ENCODE assay signal across 17 mouse cellular contexts in the genomic region with DNA sequence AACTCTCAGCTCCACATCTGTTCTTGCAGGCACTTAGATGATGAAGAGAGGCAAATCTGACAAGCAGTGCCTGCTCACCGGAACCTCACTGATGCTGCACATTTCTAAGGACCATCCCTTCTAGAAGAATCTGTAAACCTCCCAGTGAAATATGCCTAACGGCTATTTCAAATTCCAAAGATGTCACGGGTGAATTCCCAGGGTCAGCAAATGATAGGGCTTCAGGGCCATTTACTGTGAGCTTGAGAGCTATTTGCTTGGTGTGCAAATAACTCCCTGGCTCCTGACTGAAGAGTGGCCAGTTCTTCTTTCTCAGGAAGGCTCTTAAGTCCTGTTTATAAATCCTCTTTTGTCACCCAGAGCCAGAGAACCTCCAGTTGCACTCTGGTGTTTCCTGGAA.
A peak's percentile ranks its signal among the peaks of the same experiment; 100 is the strongest.
DNase-seq lines count a peak whose midpoint lies in the region; ATAC-seq and TF ChIP-seq lines count a peak whose summit lies in the region.
"Had no signal": no experiment of that assay in that cellular context is flagged by ENCODE, and none has a peak within 500 bp of the region (broad histone marks: within the 10 kb centered on the region; RNA-seq: fewer than 3 reads in every experiment).

No protein-coding gene starts in this region.

- no peaks in the 10 kb centered on the region for H3K9me3 ChIP-seq in kidney, embryonic 14.5 days (ENCODE audit: control insufficient read depth, low read length)
- H3K9me3 ChIP-seq: embryonic facial prominence, embryonic 12.5 days; G1E; stomach, embryonic 15.5 days had no signal

- intact Hi-C loops in heart, adult 2 months (cut with DNase I): no loop called here

- no peak for ATAC-seq in kidney, embryonic 14.5 days (ENCODE audit: low FRiP score, low TSS enrichment)
- ATAC-seq: activated CD4-positive, CD25-positive, alpha-beta regulatory T cell, adult 4 months had no signal

- TF ChIP-seq POLR2A in kidney, adult 2 months (IDR thresholded peaks at IDR 0.05; ENCODE audit: low read depth, low read length): no peak
- TF ChIP-seq POLR2A in heart, adult 2 months (IDR thresholded peaks at IDR 0.05; ENCODE audit: insufficient read depth, low read depth, low read length): no peak

- H3K9ac ChIP-seq in kidney, embryonic 14.5 days (ENCODE audit: low read depth, low read length): no peak overlapping the region
- no peak overlapping the region for H3K9ac ChIP-seq in heart, adult 2 months (ENCODE audit: low read depth, low read length)
- H3K9ac ChIP-seq: embryonic facial prominence, embryonic 12.5 days; stomach, embryonic 15.5 days had no signal

- peaks cover 15% of the 10 kb centered on the region; the same call in 1 of the 2 replicates for H3K4me1 ChIP-seq in kidney, adult 2 months (ENCODE audit: control insufficient read depth, insufficient read depth, low read length)
- H3K4me1 ChIP-seq in kidney, embryonic 14.5 days (ENCODE audit: control insufficient read depth, insufficient read depth, low read length): no peaks in the 10 kb centered on the region
- H3K4me1 ChIP-seq in brown adipose tissue, adult 24 weeks (ENCODE audit: control insufficient read depth, insufficient read depth, insufficient read length, low read length): no peaks in the 10 kb centered on the region
- H3K4me1 ChIP-seq in heart, adult 2 months (ENCODE audit: control insufficient read depth, insufficient read depth, low read length): peaks cover 11% of the 10 kb centered on the region
- H3K4me1 ChIP-seq: embryonic facial prominence, embryonic 12.5 days; stomach, embryonic 15.5 days had no signal

- no peak for TF ChIP-seq CTCF in kidney, adult 2 months (conservative IDR thresholded peaks at IDR 0.05; ENCODE audit: insufficient read depth, insufficient read length, low read depth, low read length)
- TF ChIP-seq CTCF in heart, adult 2 months (IDR thresholded peaks at IDR 0.05): no peak

- H3K27ac ChIP-seq in kidney, adult 2 months (ENCODE audit: insufficient read depth, low read depth, low read length): peak overlapping the region; percentile 2
- H3K27ac ChIP-seq in kidney, embryonic 14.5 days (ENCODE audit: low read depth, low read length): no peak overlapping the region
- H3K27ac ChIP-seq in brown adipose tissue, adult 24 weeks (replicated peaks; ENCODE audit: low read depth, low read length): peak overlapping the region; percentile 8; the same call in 1 of the 2 replicates
- no peak overlapping the region for H3K27ac ChIP-seq in heart, adult 2 months
- H3K27ac ChIP-seq: embryonic facial prominence, embryonic 12.5 days; macrophage; stomach, embryonic 15.5 days had no signal

- H3K4me3 ChIP-seq in kidney, adult 2 months (ENCODE audit: insufficient read depth, low read depth, low read length): no peak overlapping the region
- H3K4me3 ChIP-seq in kidney, embryonic 14.5 days (ENCODE audit: low read length): no peak overlapping the region
- no peak overlapping the region for H3K4me3 ChIP-seq in brown adipose tissue, adult 24 weeks (ENCODE audit: insufficient read depth, low read depth, low read length)
- H3K4me3 ChIP-seq in heart, adult 2 months: no peak overlapping the region
- H3K4me3 ChIP-seq: embryonic facial prominence, embryonic 12.5 days; stomach, embryonic 15.5 days had no signal

- no peak for TF ChIP-seq EP300 in heart, adult 2 months (IDR thresholded peaks at IDR 0.05; ENCODE audit: insufficient read depth, low read depth, low read length)

- no peak overlapping the region for H3K4me2 ChIP-seq in kidney, embryonic 14.5 days (replicated peaks; ENCODE audit: low read depth, low read length)
- H3K4me2 ChIP-seq: embryonic facial prominence, embryonic 12.5 days; liver, embryonic 11.5 days; stomach, embryonic 15.5 days had no signal

- H3K36me3 ChIP-seq in kidney, adult 2 months (ENCODE audit: control insufficient read depth, insufficient read depth, low read length): no peaks in the 10 kb centered on the region
- no peaks in the 10 kb centered on the region for H3K36me3 ChIP-seq in kidney, embryonic 14.5 days (ENCODE audit: control insufficient read depth, insufficient read depth, low read length)
- no peaks in the 10 kb centered on the region for H3K36me3 ChIP-seq in heart, adult 2 months (ENCODE audit: control insufficient read depth, insufficient read depth, low read length)
- H3K36me3 ChIP-seq: embryonic facial prominence, embryonic 12.5 days; G1E; stomach, embryonic 15.5 days had no signal

- WGBS in kidney, adult 2 months: 30% methylated on average over 3 of the region's 3 CpGs
- 32% methylated on average over 3 of the region's 3 CpGs for WGBS in kidney, embryonic 14.5 days
- 64% methylated on average over 3 of the region's 3 CpGs for WGBS in heart, adult 2 months

- no peaks in the 10 kb centered on the region for H3K27me3 ChIP-seq in kidney, adult 2 months (replicated peaks; ENCODE audit: control insufficient read depth, insufficient read depth, low read length)
- no peaks in the 10 kb centered on the region for H3K27me3 ChIP-seq in kidney, embryonic 14.5 days (ENCODE audit: control insufficient read depth, insufficient read depth, low read length)
- H3K27me3 ChIP-seq in heart, adult 2 months (ENCODE audit: control insufficient read depth, insufficient read depth, low read length): no peaks in the 10 kb centered on the region
- H3K27me3 ChIP-seq: embryonic facial prominence, embryonic 12.5 days; stomach, embryonic 15.5 days had no signal

- no peaks in the 10 kb centered on the region for H3K79me2 ChIP-seq in heart, adult 2 months (replicated peaks; ENCODE audit: control insufficient read depth, insufficient read depth, low read length)

- peak; percentile 55 for DNase-seq in kidney, adult 2 months
- DNase-seq in kidney, adult 8-10 months: peak; percentile 21 to 52
- peak; percentile 38 for DNase-seq in skeletal muscle tissue, adult 2 months (ENCODE audit: low read depth, low spot score)
- no peak for DNase-seq in heart, adult 2 months
- DNase-seq in layer of hippocampus, adult 8-10 months (ENCODE audit: low spot score in 2 of 2): no peak
- DNase-seq: cerebellum, adult 2 months; layer of hippocampus, adult 9-11 months; midbrain, embryonic 14.5 days; thymus, postnatal 4 days had no signal

Comparison
In these comparisons a context has a peak if more than half of its experiments do, and no peak if none do; other contexts are left out.
1. H3K27ac ChIP-seq: peak in kidney, adult 2 months (single experiment) and brown adipose tissue, adult 24 weeks (single experiment); none in kidney, embryonic 14.5 days (single experiment) and heart, adult 2 months (single experiment).
2. DNase-seq: peak in kidney, adult 2 months (single experiment), kidney, adult 8-10 months (2 of 2) and skeletal muscle tissue, adult 2 months (single experiment); none in heart, adult 2 months (0 of 2) and layer of hippocampus, adult 8-10 months (0 of 2).